Mouse (Mus musculus) heart, adult 2 months (tissue): ENCODE results near the gene Shh.

Source experiments
- CTCF ChIP-seq: fragments of 200-600 bp; IDR thresholded peaks from 2 replicates; pipeline ENCODE4 v1.8.1; 2022; ENCODE audit warnings: antibody characterized with exemption, mild to moderate bottlenecking, moderate library complexity
- EP300 ChIP-seq: fragments of 200-500 bp; IDR thresholded peaks from 2 replicates; pipeline ENCODE4 v1.6.1; 2011; ENCODE audit warnings: low read depth, low read length, control low read depth; ENCODE audit not compliant: insufficient read depth
- POLR2A ChIP-seq: fragments of 200-500 bp; IDR thresholded peaks from 2 replicates; pipeline ENCODE4 v1.6.1; 2011; ENCODE audit warnings: mild to moderate bottlenecking, low read depth, low read length, control low read depth; ENCODE audit not compliant: insufficient read depth

GRCm38 (mm10) chr5:28463656-28464055 is 3.4 kb downstream of the Shh start:
- no peak for TF ChIP-seq CTCF
- no peak for TF ChIP-seq POLR2A
- TF ChIP-seq EP300 = no peak
